Mouse (Mus musculus) embryonic facial prominence, embryonic 13.5 days (tissue): Measurements from ENCODE around the gene Hes1. TPM values are rescaled to one million over a fixed set of nuclear protein-coding genes. Genes with fewer than 3 reads are reported as not detected.

Source experiments
- ATAC-seq: fragments of 200-750 bp; cut with Nextera tagmentation; 2 replicates; pipeline ENCODE4 v1.8.0; 2017; ENCODE audit warnings: low read depth; ENCODE audit not compliant: insufficient number of reproducible peaks, insufficient read depth, low FRiP score, low TSS enrichment
- H3K27ac ChIP-seq: fragments of 300-500 bp; sonication (generic); 2 replicates; pipeline ENCODE4 v1.5.1; 2015; ENCODE audit warnings: moderate library complexity, mild to moderate bottlenecking, inconsistent platforms
- H3K27me3 ChIP-seq: fragments of 300-500 bp; sonication (generic); 2 replicates; pipeline ENCODE4 v1.6.1; 2015; ENCODE audit warnings: mild to moderate bottlenecking, inconsistent platforms
- H3K36me3 ChIP-seq: fragments of 300-500 bp; sonication (generic); 2 replicates; pipeline ENCODE4 v1.6.1; 2015; ENCODE audit warnings: mild to moderate bottlenecking, inconsistent platforms
- H3K4me1 ChIP-seq: fragments of 300-500 bp; sonication (generic); 2 replicates; pipeline ENCODE4 v1.6.1; 2015; ENCODE audit warnings: inconsistent platforms
- H3K4me2 ChIP-seq: fragments of 300-500 bp; sonication (generic); 2 replicates; pipeline ENCODE4 v1.6.1; 2015; ENCODE audit warnings: moderate library complexity, mild to moderate bottlenecking, inconsistent platforms
- H3K4me3 ChIP-seq: fragments of 300-500 bp; sonication (generic); 2 replicates; pipeline ENCODE4 v1.5.1; 2015; ENCODE audit warnings: mild to moderate bottlenecking, inconsistent platforms
- H3K9ac ChIP-seq: fragments of 300-500 bp; sonication (generic); 2 replicates; pipeline ENCODE4 v1.6.1; 2015; ENCODE audit warnings: mild to moderate bottlenecking, inconsistent platforms
- H3K9me3 ChIP-seq: fragments of 300-500 bp; sonication (generic); 2 replicates; pipeline ENCODE4 v1.6.1; 2016; ENCODE audit warnings: inconsistent platforms
- WGBS: fragments of 180-500 bp; shearing (Covaris S2); methylation state at CpG from one replicate; pipeline ENCODE4 v1.1.7; 2015; ENCODE audit warnings: mixed read lengths; 5-methylcytosine and 5-hydroxymethylcytosine counted together
- polyA plus RNA-seq: library from polyadenylated mRNA; unstranded; fragments of >200 nt; fragmentation: Nextera tagmentation; extraction: Ambion mirVana; gene quantifications from 2 replicates; pipeline ENCODE4 v1.2.1, GENCODE M21; 2015

The Hes1 gene
- polyA plus RNA-seq, 1 experiment from 2014 or later = 44.3 TPM

DNA sequence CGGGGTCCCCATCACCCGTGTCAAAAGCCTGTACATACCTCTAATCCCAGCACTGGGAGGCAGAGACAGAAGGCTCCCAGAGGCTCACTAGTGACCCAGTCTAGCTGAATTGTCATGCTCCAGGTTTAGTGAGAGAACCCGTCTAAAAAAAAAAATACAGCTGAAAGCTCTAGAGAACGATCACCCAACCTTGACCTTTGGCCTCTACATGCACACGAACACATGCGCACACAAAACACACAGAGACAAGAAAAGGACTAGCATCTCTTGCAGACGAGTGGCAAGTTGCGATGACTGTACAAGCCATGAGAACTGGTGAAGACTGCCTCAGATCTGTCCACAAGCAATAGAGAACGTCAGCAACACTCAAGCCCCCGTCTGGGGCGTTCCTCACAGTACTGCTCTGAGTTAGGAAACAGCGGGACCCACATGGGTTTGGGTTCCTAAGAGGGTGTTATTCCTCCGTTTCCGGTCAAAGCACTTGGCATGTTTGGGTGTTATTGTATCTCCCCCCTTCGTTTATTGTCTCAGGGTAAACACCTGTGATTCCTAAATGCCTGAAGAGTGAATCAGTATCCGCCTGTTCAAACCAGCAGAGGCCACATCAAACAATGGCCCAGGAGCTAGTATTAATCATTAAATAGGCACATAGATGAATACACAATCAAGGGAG is 11.2 kb upstream of the Hes1 start:
- WGBS = 64% methylated on average over 16 of the region's 16 CpGs

GRCm38 (mm10) chr16:30054541-30054940 is 9.6 kb upstream of the Hes1 start:
- peaks cover 17% of the 10 kb centered on the region for H3K4me1 ChIP-seq
- ATAC-seq = no peak
- no peaks in the 10 kb centered on the region for H3K9me3 ChIP-seq
- H3K27me3 ChIP-seq = no peaks in the 10 kb centered on the region
- WGBS = 63% methylated on average over 4 of the region's 4 CpGs
- no peak overlapping the region for H3K4me2 ChIP-seq
- H3K27ac ChIP-seq = no peak overlapping the region
- no peak overlapping the region for H3K4me3 ChIP-seq
- no peak overlapping the region for H3K9ac ChIP-seq
- no peaks in the 10 kb centered on the region for H3K36me3 ChIP-seq

More for the DNA sequence above, 11.2 kb upstream of the Hes1 start:
- no peaks in the 10 kb centered on the region for H3K9me3 ChIP-seq
- H3K4me1 ChIP-seq = peaks cover 9% of the 10 kb centered on the region; the same call in 1 of the 2 replicates
- no peak overlapping the region for H3K9ac ChIP-seq
- ATAC-seq = no peak
- H3K27ac ChIP-seq = no peak overlapping the region
- no peak overlapping the region for H3K4me2 ChIP-seq
- H3K36me3 ChIP-seq = no peaks in the 10 kb centered on the region
- H3K27me3 ChIP-seq = no peaks in the 10 kb centered on the region; the same call in 1 of the 2 replicates
- no peak overlapping the region for H3K4me3 ChIP-seq

DNA sequence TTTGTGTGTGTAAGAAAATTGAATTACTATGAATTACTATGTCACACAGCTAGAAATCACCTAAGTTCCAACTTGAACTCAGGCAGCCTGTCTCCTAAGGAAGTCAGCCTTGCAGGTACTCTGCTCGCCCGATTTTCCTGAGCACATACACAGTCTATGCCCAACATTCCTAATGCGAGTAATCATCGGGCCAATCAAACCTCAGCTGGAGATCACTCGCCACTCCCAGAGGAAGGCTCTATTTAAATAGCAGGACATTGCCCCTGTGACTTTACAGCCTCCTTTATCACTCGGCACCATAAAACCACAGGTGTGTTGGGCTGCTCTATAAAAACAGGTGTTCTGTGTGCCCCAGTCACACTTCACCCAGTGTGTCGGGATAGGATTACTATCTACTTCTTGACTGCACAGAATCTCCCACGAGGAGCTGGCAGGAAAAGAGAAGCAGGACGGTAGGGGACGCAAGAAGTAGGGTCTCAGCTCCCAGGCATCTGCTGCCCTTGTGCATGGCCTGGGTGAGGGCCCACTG is 8.8 kb upstream of the Hes1 start:
- no peak overlapping the region for H3K4me3 ChIP-seq
- no peak overlapping the region for H3K9ac ChIP-seq
- WGBS = 58% methylated on average over 10 of the region's 10 CpGs
- no peak for ATAC-seq
- no peak overlapping the region for H3K27ac ChIP-seq
- peaks cover 26% of the 10 kb centered on the region for H3K4me1 ChIP-seq
- no peaks in the 10 kb centered on the region for H3K27me3 ChIP-seq
- H3K36me3 ChIP-seq = no peaks in the 10 kb centered on the region
- H3K4me2 ChIP-seq = no peak overlapping the region
- H3K9me3 ChIP-seq = no peaks in the 10 kb centered on the region

DNA sequence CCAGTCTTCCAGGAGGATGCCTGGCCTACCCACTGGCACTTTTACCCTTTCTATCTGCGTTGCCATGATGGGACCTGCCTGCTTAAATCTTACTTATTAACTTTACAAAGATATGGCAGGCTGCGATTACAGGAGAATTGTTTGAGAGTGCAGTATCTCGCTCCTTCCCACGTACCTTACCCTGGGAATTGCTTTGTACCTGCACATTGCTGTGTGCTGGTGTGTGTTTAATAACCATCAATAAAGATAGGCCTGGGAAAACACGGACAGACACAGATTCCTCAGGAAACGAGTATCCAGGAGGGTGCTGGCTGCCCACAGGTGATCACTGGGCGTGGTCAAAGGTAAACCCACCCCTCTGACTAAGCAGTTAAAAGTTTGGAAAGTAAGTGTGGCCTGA is 8.3 kb upstream of the Hes1 start:
- Histone ChIP-seq H3K36me3 (no peaks in the 10 kb centered on the region), H3K4me1 (peaks cover 31% of the 10 kb centered on the region), H3K27ac (no peak overlapping the region), H3K9me3 (no peaks in the 10 kb centered on the region), H3K4me3 (no peak overlapping the region), H3K27me3 (no peaks in the 10 kb centered on the region), H3K4me2 (no peak overlapping the region), H3K9ac (no peak overlapping the region)
- no peak for ATAC-seq
- 67% methylated on average over 7 of the region's 7 CpGs for WGBS

GRCm38 (mm10) chr16:30056906-30057305 is 7.3 kb upstream of the Hes1 start:
- no peak overlapping the region for H3K9ac ChIP-seq
- no peak for ATAC-seq
- H3K9me3 ChIP-seq = no peaks in the 10 kb centered on the region
- 79% methylated on average over 2 of the region's 2 CpGs for WGBS
- no peaks in the 10 kb centered on the region for H3K27me3 ChIP-seq
- peaks cover 38% of the 10 kb centered on the region for H3K4me1 ChIP-seq
- H3K36me3 ChIP-seq = no peaks in the 10 kb centered on the region
- 0 out of 2 replicates have a peak overlapping the region, but pooled peaks have one; percentile 4 for H3K27ac ChIP-seq
- no peak overlapping the region for H3K4me2 ChIP-seq
- no peak overlapping the region for H3K4me3 ChIP-seq

GRCm38 (mm10) chr16:30058974-30059717 is 5.0 kb upstream of the Hes1 start:
- Histone ChIP-seq H3K27me3 (no peaks in the 10 kb centered on the region), H3K27ac (peak overlapping the region; percentile 52), H3K36me3 (no peaks in the 10 kb centered on the region), H3K4me1 (peaks cover 47% of the 10 kb centered on the region), H3K4me3 (no peak overlapping the region), H3K9me3 (no peaks in the 10 kb centered on the region), H3K9ac (no peak overlapping the region), H3K4me2 (peak overlapping the region; percentile 24)
- 0 out of 2 replicates have a peak, but pooled peaks have one; percentile 21 for ATAC-seq
- WGBS = 12% methylated on average over 9 of the region's 9 CpGs

DNA sequence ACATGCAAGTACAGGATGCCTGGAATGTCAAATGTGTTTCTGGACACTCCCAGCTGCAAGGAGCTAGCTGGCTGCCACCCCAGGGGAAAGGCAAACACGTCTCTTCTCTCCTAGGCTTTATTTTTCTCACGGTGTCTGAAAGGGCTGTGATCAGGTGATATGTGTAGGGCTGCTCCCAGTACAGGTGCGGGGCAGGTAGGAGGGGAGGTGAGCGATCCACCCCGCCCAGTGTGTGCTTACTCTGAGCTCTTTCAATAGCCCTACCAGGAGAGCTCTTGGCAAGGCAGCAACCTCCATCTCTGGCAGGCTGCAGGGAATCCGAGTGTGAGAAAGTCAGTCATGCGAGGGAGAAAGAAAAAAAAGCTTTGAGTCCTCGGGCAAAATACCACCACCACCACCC is 3.8 kb upstream of the Hes1 start:
- ATAC-seq = peak; percentile 16; the same call in 1 of the 2 replicates
- Histone ChIP-seq H3K4me3 (no peak overlapping the region), H3K27ac (peak overlapping the region; percentile 52), H3K27me3 (no peaks in the 10 kb centered on the region), H3K36me3 (no peaks in the 10 kb centered on the region), H3K4me2 (peak overlapping the region; percentile 24), H3K9me3 (no peaks in the 10 kb centered on the region), H3K4me1 (peaks cover 52% of the 10 kb centered on the region), H3K9ac (0 out of 2 replicates have a peak overlapping the region, but pooled peaks have one; percentile 21)
- WGBS = 14% methylated on average over 8 of the region's 8 CpGs

DNA sequence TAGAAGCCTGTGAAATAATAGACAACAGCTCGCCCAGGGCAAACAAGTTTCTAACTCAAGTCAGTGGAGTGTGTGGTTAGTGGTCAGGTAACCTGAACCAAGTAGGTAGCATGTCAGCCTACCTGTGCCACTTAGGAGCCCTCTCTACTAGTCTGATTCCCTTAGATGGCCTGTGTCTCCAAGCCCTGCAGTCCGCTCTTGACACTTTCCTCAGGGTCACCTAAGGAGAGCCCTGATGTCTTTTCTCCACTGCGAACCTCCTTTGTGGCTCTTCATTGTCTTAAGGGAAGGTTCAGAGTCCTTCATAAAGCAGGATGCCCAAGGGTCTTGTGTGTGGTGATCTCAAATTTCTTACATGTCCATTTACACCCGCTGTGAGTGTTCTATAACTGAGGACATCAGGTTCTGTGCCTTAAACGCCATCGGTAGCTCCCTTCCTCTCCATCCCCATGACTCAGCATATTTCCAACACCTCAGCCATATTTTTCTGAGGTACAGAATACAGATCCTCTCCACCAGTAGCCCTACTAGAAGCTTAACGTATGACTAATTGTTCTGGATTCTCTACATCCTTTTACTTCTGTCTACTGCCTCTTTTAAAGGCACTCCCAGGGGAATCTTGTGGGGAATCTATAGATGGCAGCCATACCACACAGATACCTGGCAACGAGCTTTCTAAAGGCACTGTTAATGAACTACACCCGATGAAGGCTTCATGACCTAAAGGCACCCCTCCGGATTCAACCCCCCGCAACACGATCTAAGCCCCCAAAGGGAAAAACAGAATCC is 1.7 kb upstream of the Hes1 start:
- H3K27me3 ChIP-seq = no peaks in the 10 kb centered on the region
- WGBS = 17% methylated on average over 12 of the region's 12 CpGs

GRCm38 (mm10) chr16:30063121-30063881 is 883 bp upstream of the Hes1 start:
- under 1% methylated on average over 70 of the region's 82 CpGs for WGBS
- peak; percentile 4; the same call in 1 of the 2 replicates for ATAC-seq
- Histone ChIP-seq H3K9ac (peak overlapping the region; percentile 87), H3K27me3 (no peaks in the 10 kb centered on the region), H3K36me3 (no peaks in the 10 kb centered on the region), H3K4me3 (peak overlapping the region; percentile 69), H3K9me3 (no peaks in the 10 kb centered on the region), H3K27ac (peak overlapping the region; percentile 95), H3K4me2 (peak overlapping the region; percentile 95), H3K4me1 (peaks cover 63% of the 10 kb centered on the region)

More for the DNA sequence above, 1.7 kb upstream of the Hes1 start:
- Histone ChIP-seq H3K4me2 (peak overlapping the region; percentile 95), H3K27ac (peak overlapping the region; percentile 95), H3K9me3 (no peaks in the 10 kb centered on the region), H3K36me3 (no peaks in the 10 kb centered on the region), H3K4me3 (peak overlapping the region; percentile 69), H3K4me1 (peaks cover 59% of the 10 kb centered on the region), H3K9ac (peak overlapping the region; percentile 87)
- ATAC-seq = no peak

GRCm38 (mm10) chr16:30064613-30065012 is 429 bp downstream of the Hes1 start:
- peaks cover 64% of the 10 kb centered on the region for H3K4me1 ChIP-seq
- peak overlapping the region; percentile 87 for H3K9ac ChIP-seq

More at GRCm38 (mm10) chr16:30064613-30065012, 429 bp downstream of the Hes1 start:
- Histone ChIP-seq H3K4me3 (peak overlapping the region; percentile 69), H3K27me3 (no peaks in the 10 kb centered on the region), H3K4me2 (peak overlapping the region; percentile 95), H3K36me3 (no peaks in the 10 kb centered on the region), H3K9me3 (no peaks in the 10 kb centered on the region), H3K27ac (peak overlapping the region; percentile 95)
- no peak for ATAC-seq
- under 1% methylated on average over 8 of the region's 8 CpGs for WGBS
